Mouse (Mus musculus): ENCODE data around the gene Kat7. TPM values are rescaled to one million over a fixed set of nuclear protein-coding genes. Genes with fewer than 3 reads are reported as not detected.
A peak's percentile ranks its signal among the peaks of the same experiment; 100 is the strongest.

The Kat7 gene
- total and polyA plus RNA-seq, 2 experiments from 2014 or later = 29.9 to 54.7 TPM

DNA sequence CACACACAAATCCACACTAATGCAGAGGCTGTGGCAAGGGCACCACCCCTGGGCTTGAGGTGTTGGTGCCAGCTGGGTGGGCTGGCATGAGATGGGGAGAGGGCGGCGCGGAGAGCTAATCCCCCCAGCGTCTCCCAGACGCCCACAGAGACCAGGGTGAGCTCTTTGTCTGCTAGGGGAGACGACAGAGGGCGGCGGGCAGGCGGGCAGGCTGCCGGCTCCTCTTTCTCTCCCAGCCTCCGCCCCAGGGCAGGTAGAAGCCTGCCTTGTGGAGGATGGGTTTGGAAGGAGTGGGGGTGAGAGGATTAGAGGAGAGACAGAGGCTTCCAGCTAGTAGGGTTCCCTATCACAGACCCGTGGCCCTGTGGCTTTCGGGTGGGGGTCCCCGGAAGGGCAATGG, 63.0 kb downstream of the Kat7 start:
- H3K36me3 ChIP-seq (replicated peaks; ENCODE audit: control insufficient read depth, insufficient read depth, low read length) = no peaks in the 10 kb centered on the region
- H3K4me1 ChIP-seq (ENCODE audit: control insufficient read depth, insufficient read depth) = peaks cover 7% of the 10 kb centered on the region; the same call in 1 of the 2 replicates
- no peaks in the 10 kb centered on the region for H3K9me3 ChIP-seq (replicated peaks; ENCODE audit: control insufficient read depth, low read length)
- no peak overlapping the region for H3K27ac ChIP-seq (ENCODE audit: low read depth)
- 70% methylated on average over 14 of the region's 14 CpGs for WGBS
- H3K9ac ChIP-seq (replicated peaks; ENCODE audit: low read depth, low read length) = no peak overlapping the region
- no peak overlapping the region for H3K4me3 ChIP-seq (ENCODE audit: low read depth, low read length)
- H3K4me2 ChIP-seq (ENCODE audit: low read depth, low read length) = no peak overlapping the region
- TF ChIP-seq EP300 (IDR thresholded peaks at IDR 0.05; ENCODE audit: low read depth) (no peak), CTCF (IDR thresholded peaks at IDR 0.05; ENCODE audit: low read depth) (no peak)
- no peaks in the 10 kb centered on the region for H3K27me3 ChIP-seq (ENCODE audit: control insufficient read depth, insufficient read depth, low read length)
- no peak for ATAC-seq (ENCODE audit: insufficient read depth, low read depth)
- DNase-seq (ENCODE audit: low spot score) = no peak

DNA sequence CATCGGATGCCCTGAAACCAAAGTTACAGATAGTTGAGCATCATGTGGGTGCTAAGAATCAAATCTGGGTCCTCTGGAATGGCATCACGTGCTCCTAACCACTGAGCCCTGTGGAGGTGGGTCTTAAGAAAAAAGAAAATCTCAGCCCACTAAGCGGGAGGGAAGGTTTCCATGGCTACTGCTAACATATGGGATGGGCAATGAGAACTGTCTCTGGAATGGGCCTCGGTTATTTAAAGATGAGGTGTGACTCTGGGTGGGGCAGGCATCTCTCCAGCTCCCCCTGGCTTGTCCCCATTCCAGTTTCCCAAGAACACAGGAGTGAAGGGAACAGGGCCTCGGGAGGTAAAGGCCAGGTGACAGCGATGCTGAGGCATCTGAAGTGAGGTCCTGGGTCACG, 64.6 kb downstream of the Kat7 start:
- H3K9ac ChIP-seq (replicated peaks; ENCODE audit: low read depth, low read length) = no peak overlapping the region
- H3K36me3 ChIP-seq (replicated peaks; ENCODE audit: control insufficient read depth, insufficient read depth, low read length) = no peaks in the 10 kb centered on the region
- H3K27ac ChIP-seq (ENCODE audit: low read depth) = no peak overlapping the region
- TF ChIP-seq EP300 (IDR thresholded peaks at IDR 0.05; ENCODE audit: low read depth) = no peak
- no peak for TF ChIP-seq CTCF (IDR thresholded peaks at IDR 0.05; ENCODE audit: low read depth)
- 65% methylated on average over 7 of the region's 7 CpGs for WGBS
- H3K9me3 ChIP-seq (replicated peaks; ENCODE audit: control insufficient read depth, low read length) = no peaks in the 10 kb centered on the region
- no peak overlapping the region for H3K4me3 ChIP-seq (ENCODE audit: low read depth, low read length)
- ATAC-seq (ENCODE audit: insufficient read depth, low read depth) (no peak), DNase-seq (ENCODE audit: low spot score) (no peak)
- no peaks in the 10 kb centered on the region for H3K27me3 ChIP-seq (ENCODE audit: control insufficient read depth, insufficient read depth, low read length)
- H3K4me2 ChIP-seq (ENCODE audit: low read depth, low read length) = no peak overlapping the region
- peaks cover 7% of the 10 kb centered on the region; the same call in 1 of the 2 replicates for H3K4me1 ChIP-seq (ENCODE audit: control insufficient read depth, insufficient read depth)

GRCm38 (mm10) chr11:95242653-95243052, 67.4 kb downstream of the Kat7 start:
- no peak overlapping the region for H3K4me2 ChIP-seq (ENCODE audit: low read depth, low read length)
- no peak for TF ChIP-seq CTCF (IDR thresholded peaks at IDR 0.05; ENCODE audit: low read depth)
- TF ChIP-seq EP300 (IDR thresholded peaks at IDR 0.05; ENCODE audit: low read depth) = no peak
- DNase-seq (ENCODE audit: low spot score) (no peak), ATAC-seq (ENCODE audit: insufficient read depth, low read depth) (no peak)
- WGBS = 47% methylated on average over 6 of the region's 6 CpGs
- H3K27ac ChIP-seq (ENCODE audit: low read depth) = no peak overlapping the region
- H3K36me3 ChIP-seq (replicated peaks; ENCODE audit: control insufficient read depth, insufficient read depth, low read length) = no peaks in the 10 kb centered on the region
- no peaks in the 10 kb centered on the region for H3K27me3 ChIP-seq (ENCODE audit: control insufficient read depth, insufficient read depth, low read length)
- H3K4me1 ChIP-seq (ENCODE audit: control insufficient read depth, insufficient read depth) = no peaks in the 10 kb centered on the region
- H3K9ac ChIP-seq (replicated peaks; ENCODE audit: low read depth, low read length) = no peak overlapping the region
- H3K9me3 ChIP-seq (replicated peaks; ENCODE audit: control insufficient read depth, low read length) = no peaks in the 10 kb centered on the region
- H3K4me3 ChIP-seq (ENCODE audit: low read depth, low read length) = no peak overlapping the region

- DNase-seq (ENCODE audit: low spot score) = no peak
- no peaks in the 10 kb centered on the region for H3K9me3 ChIP-seq (replicated peaks; ENCODE audit: control insufficient read depth, low read length)
- H3K27ac ChIP-seq (ENCODE audit: low read depth) = no peak overlapping the region
- H3K4me2 ChIP-seq (ENCODE audit: low read depth, low read length) = no peak overlapping the region
- 59% methylated on average over 6 of the region's 6 CpGs for WGBS
- peaks cover 6% of the 10 kb centered on the region; the same call in 1 of the 2 replicates for H3K27me3 ChIP-seq (ENCODE audit: control insufficient read depth, insufficient read depth, low read length)
- no peaks in the 10 kb centered on the region for H3K4me1 ChIP-seq (ENCODE audit: control insufficient read depth, insufficient read depth)
- H3K9ac ChIP-seq (replicated peaks; ENCODE audit: low read depth, low read length) = no peak overlapping the region
- H3K4me3 ChIP-seq (ENCODE audit: low read depth, low read length) = no peak overlapping the region
- H3K36me3 ChIP-seq (replicated peaks; ENCODE audit: control insufficient read depth, insufficient read depth, low read length) = no peaks in the 10 kb centered on the region
- no peak for ATAC-seq (ENCODE audit: insufficient read depth, low read depth)
- no peak for TF ChIP-seq EP300 (IDR thresholded peaks at IDR 0.05; ENCODE audit: low read depth)
- TF ChIP-seq CTCF (IDR thresholded peaks at IDR 0.05; ENCODE audit: low read depth) = no peak
Measured at GRCm38 (mm10) chr11:95238477-95238876, 71.6 kb downstream of the Kat7 start.

DNA sequence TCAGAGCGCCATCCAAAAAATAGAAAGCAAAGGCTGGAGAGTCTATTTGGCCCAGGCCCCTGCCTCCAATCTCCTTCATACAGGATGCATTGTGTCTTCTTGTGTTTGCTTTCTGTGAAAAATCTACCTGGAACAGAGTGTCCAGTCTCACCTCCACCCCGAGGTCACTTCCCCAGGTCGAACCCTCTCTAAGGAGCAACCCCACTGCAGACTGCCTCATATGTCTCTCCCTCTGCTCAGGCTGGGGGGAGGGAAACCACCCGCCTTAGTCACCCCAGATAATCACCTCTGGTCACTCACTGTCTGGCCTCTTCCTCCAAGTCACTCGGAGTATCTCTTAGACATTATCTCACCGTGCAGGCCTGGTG, 77.7 kb downstream of the Kat7 start:
- Histone ChIP-seq H3K4me1 (ENCODE audit: control insufficient read depth, insufficient read depth) (peaks cover 5% of the 10 kb centered on the region; the same call in 1 of the 2 replicates), H3K36me3 (replicated peaks; ENCODE audit: control insufficient read depth, insufficient read depth, low read length) (no peaks in the 10 kb centered on the region), H3K27ac (ENCODE audit: low read depth) (no peak overlapping the region), H3K9ac (replicated peaks; ENCODE audit: low read depth, low read length) (no peak overlapping the region), H3K9me3 (replicated peaks; ENCODE audit: control insufficient read depth, low read length) (no peaks in the 10 kb centered on the region), H3K4me3 (ENCODE audit: low read depth, low read length) (0 out of 2 replicates have a peak overlapping the region, but pooled peaks have one; percentile 17), H3K27me3 (ENCODE audit: control insufficient read depth, insufficient read depth, low read length) (peaks cover 22% of the 10 kb centered on the region; the same call in 1 of the 2 replicates), H3K4me2 (ENCODE audit: low read depth, low read length) (no peak overlapping the region)
- WGBS = 27% methylated on average over 6 of the region's 6 CpGs
- DNase-seq (ENCODE audit: low spot score) (no peak), ATAC-seq (ENCODE audit: insufficient read depth, low read depth) (no peak)
- TF ChIP-seq EP300 (IDR thresholded peaks at IDR 0.05; ENCODE audit: low read depth) (no peak), CTCF (IDR thresholded peaks at IDR 0.05; ENCODE audit: low read depth) (no peak)

- H3K4me1 ChIP-seq (ENCODE audit: control insufficient read depth, insufficient read depth) = peaks cover 5% of the 10 kb centered on the region; the same call in 1 of the 2 replicates
- WGBS = 13% methylated on average over 23 of the region's 24 CpGs
- DNase-seq (ENCODE audit: low spot score) (peak; percentile 61), ATAC-seq (ENCODE audit: insufficient read depth, low read depth) (peak; percentile 81)
- H3K9me3 ChIP-seq (replicated peaks; ENCODE audit: control insufficient read depth, low read length) = no peaks in the 10 kb centered on the region
- no peaks in the 10 kb centered on the region for H3K36me3 ChIP-seq (replicated peaks; ENCODE audit: control insufficient read depth, insufficient read depth, low read length)
- H3K4me3 ChIP-seq (ENCODE audit: low read depth, low read length) = 0 out of 2 replicates have a peak overlapping the region, but pooled peaks have one; percentile 17
- no peak overlapping the region for H3K27ac ChIP-seq (ENCODE audit: low read depth)
- peaks cover 22% of the 10 kb centered on the region; the same call in 1 of the 2 replicates for H3K27me3 ChIP-seq (ENCODE audit: control insufficient read depth, insufficient read depth, low read length)
- peak overlapping the region; percentile 40 for H3K4me2 ChIP-seq (ENCODE audit: low read depth, low read length)
- no peak for TF ChIP-seq EP300 (IDR thresholded peaks at IDR 0.05; ENCODE audit: low read depth)
- peak; percentile 74 for TF ChIP-seq CTCF (IDR thresholded peaks at IDR 0.05; ENCODE audit: low read depth)
- H3K9ac ChIP-seq (replicated peaks; ENCODE audit: low read depth, low read length) = no peak overlapping the region
Measured at GRCm38 (mm10) chr11:95231688-95232328, 78.2 kb downstream of the Kat7 start.
